Mouse (Mus musculus): ENCODE measurements at regions not wholly inside any gene's neighbourhood (a gene's known extent, or its start where the extent isn't known, plus 50 kb on each side); places are given as distances from the start of the nearest gene placed in this dataset.

DNA sequence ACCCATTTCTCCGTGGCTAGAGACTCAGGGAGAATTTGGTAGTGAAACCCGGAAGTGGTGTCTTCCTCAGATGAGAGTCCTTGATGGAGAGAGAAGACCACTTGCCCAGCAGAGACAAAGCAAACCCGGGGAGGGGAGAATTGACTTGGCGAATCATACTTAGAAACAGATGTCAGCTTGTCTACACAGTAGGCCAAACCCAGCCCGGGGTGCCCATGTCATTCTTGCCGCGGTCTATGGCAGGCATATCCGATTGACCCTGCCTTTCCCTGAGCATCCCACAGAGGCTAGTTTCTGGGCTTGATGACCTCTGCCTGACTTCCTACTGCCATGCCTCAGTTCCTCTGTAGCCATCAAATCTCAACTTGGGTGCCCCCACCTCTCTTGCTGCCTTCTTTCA is 226.4 kb upstream of the Tprg start:
- no peak for TF ChIP-seq CTCF (IDR thresholded peaks at IDR 0.05; ENCODE audit: borderline replicate concordance, control insufficient read depth, extremely low read depth, insufficient read depth, low read length, poor library complexity)
- TF ChIP-seq POLR2A (IDR thresholded peaks at IDR 0.05; ENCODE audit: control insufficient read depth, extremely low read depth, insufficient read depth, low read length, poor library complexity) = no peak

Measured in thymus, adult 2 months (tissue).